Mouse (Mus musculus) ES-CJ7 (cell line): ENCODE data around the gene Hoxd3.

Experiments
- DNase-seq: peaks from one replicate; pipeline ENCODE4 v3.0.0; 2011; ENCODE audit warnings: low read depth, low spot score

Hoxd3 gene

DNA sequence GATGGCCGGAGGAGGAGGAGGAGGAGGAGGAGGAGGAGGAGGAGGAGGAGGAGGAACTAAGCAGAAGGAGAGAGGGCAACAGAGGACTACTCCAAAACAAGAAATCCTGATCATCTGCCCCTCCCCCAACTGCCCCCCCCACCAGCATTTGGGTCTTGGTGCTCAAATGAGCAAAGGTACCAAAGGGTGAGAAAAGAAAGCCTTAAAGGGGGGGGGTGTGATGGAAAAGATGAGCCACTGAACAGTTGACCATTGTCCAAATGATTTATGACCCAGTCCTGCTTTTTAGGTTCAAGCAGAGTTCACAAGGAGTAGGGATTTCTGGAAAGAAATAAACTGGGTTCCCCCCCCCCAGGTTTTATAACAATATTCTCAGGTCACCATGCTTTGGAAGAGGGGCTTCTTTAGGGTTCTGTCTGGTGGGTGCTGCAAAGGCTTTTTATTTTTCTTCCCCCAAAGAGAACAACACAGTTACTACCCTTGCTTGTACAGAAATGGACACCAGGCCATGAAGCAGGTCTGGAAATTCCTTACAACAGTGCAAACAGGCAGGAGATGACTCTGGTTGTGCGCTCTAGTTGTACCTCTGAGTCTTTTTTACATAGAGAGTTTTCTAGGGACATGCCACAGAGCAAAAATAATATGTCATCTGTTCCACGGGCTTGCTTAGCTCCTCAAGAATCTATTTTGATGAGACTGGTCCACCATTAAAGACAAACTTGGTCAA is 29.7 kb downstream of the Hoxd3 start:
- no peak for DNase-seq

DNA sequence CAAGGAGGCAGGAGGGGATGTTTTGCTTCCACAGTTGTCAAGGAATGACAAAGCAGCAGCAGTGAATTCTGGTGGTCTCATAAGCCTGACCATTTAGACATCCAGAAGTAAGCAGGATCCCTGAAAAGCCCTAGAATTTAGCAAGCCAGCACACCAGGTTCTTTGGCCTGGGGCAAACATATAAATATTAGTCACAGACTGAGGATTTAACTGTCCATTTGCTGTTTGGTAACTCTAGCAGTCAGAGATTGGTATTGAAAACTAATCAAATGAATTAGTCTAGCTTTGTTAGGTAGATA is 30.2 kb downstream of the Hoxd3 start:
- no peak for DNase-seq

DNA sequence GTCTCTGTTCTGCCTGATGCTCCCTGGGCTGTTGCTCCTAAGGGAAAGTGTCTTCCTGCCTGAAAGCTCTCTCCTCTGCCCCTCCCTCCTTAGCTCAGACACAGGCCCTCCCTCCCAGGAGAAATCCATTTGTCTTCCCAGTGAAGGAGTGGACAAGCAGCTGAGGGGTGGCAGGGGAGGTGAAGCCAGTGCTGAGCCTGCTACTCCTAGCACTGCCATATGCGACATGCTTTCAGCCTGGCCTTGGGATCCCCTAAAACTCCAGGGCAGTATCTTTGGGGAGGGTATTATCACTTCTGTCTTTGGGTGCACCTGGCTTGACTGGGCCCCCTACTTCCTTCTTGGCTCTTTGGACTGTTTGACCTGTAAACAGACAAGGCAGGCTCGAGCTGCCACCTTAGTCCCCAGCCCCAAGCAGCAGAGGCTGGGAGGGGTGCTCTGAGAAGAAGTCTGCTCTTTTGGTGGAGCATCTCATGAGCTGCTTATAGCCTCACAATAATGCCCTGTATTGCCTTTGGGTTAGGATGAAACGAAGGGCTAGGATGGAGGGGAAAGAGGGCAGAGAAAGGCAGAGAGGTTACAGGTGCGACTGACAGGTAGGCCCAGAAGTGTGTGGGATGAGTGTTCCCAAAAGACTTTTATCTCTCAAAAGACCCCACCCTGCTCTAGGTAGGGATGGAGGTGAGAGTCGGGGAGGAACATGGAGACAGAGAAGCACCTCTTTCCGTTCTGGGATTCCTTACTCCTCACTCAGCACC is 34.0 kb downstream of the Hoxd3 start:
- peak; percentile 24 for DNase-seq

DNA sequence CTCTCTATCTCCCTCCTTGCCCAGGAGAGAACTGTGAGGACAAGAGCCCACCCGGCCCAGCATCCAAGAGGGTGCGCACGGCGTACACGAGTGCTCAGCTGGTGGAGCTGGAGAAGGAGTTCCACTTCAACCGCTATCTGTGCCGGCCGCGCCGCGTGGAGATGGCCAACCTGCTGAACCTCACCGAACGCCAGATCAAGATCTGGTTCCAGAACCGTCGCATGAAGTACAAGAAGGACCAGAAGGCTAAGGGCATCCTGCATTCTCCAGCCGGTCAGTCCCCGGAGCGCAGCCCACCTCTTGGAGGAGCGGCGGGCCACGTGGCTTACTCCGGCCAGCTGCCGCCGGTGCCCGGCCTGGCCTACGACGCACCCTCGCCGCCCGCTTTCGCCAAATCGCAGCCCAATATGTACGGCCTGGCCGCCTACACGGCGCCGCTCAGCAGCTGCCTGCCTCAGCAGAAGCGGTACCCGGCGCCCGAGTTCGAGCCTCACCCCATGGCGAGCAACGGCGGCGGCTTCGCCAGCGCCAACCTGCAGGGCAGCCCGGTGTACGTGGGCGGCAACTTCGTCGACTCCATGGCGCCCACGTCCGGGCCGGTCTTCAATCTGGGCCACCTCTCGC is 34.7 kb downstream of the Hoxd3 start:
- peak; percentile 19 for DNase-seq

DNA sequence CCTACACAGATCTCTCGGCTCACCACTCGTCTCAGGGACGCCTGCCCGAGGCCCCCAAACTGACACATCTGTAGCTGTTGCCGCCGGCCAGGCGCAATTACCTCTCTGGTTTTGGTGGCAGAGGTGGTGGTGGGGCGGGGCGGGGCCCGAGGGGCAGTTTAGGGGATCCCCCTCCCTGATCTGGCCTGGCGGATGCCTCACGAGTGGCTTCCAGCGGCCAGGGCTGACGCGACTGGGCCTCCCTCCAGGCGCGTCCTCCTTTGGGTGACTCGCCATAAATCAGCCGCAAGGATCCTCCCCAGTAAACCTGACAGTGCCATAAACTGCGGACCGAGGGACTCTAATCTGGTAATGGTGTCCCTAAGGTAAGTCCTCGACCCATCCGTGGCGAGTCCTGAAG is 35.3 kb downstream of the Hoxd3 start:
- peak; percentile 14 for DNase-seq

DNA sequence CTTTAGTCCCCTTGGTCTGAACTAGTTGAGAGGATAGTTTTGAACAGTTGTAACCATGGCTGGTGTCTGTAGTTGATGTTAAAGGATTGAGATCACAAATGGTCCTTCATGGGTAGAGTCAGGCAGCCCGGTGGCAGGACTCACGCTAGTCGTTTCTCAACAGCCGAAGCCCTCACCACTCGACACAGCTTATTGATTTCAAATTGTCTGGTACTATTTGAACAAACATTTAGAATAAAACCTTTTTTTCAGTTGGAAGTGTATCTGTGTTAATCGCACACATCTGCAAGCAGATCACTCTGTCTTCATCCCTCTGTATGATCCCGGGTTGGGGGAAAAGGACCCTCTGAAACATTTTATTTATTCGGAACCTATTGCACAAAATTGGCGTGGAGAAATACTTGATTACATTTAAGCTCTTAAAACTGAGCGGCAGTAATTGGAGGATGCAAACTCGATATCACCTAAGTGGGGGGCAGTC is 36.0 kb downstream of the Hoxd3 start:
- DNase-seq, result no peak

DNA sequence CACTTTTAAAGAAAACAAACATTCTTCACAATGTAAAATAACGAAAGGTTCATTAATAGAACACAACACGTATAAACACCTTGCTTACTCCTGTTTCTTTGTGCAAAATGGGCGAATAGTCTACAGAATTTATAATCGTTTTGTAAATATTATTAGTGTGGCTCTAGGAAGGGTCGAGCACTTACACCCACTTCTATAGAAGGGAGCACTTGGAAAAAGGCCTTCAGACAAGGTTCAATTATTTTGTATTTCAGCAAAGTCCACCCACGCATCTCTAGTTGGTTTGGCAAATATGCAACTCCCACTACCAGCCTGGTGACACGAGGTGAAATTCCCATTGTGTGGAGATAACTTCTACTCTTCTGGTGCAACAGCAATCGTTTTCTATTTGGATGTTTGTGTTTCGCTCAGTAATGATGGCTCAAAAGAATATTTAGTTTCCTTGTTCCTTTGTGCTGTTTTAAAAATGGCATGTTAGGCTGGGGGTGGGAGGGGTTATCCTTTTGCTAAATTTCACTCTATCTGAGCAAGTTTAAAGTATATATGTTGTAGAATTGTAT is 36.8 kb downstream of the Hoxd3 start:
- no peak for DNase-seq

DNA sequence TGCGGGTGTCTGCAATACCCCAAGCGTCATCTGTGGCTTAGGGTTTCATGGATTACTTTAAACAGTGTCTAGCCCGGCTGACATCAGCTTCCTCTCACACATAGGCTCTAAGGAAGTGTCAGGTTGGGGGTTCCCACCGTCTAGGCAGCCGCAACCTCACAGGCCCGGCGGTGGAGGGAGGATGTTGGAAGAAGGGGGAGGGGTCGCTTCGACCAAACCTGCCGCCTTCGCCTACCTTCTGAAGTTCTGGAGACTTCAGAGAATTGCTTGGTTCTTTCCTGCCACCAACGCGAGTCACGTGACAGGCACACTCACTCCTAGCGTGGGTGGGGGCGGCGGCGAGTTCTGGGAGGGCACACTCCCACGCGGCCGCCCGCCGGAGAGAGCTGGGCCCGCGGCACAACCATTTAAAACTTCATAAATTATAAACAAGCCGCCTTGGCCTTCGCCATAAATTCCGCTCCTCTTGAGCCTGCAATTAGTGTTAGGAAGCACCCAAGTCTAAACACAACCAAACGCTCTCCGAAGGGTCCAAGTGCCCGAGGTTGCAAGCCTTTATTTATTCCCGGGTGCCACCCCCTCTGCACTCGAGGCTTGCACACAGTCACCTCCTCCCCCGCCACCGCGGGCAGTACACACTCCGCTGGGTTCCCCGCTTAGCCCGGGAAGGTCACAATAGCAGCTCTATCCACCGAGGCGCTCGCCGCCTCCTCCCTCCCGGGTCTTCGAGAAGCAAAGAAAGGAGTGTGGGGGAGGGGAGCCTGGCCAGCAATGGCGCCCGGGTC is 37.8 kb downstream of the Hoxd3 start:
- peak; percentile 74 for DNase-seq

DNA sequence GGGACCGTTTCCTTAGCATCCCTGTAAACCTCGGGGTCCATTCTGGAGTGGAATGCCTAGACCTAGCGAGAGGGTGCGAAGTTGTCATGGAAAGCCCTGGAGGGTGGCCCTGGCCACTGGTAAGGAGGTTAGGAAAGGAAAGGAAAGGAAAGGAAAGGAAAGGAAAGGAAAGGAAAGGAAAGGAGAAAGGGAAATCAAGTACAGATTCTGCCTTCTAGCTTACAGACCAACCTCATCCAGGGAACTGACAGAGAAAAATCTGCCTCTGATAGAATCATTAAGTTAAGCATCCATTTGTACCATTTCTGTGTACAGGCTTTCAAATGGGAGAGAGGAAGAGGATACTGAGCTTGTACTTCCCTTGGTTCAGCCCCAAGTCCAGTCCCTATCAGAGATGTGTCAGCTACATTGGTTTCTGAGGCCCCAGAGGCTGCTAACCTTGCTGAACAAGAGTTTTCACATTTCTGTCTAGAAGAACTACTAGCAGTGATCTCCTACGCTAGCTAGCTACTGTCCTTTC is 39.1 kb downstream of the Hoxd3 start:
- DNase-seq, result no peak

DNA sequence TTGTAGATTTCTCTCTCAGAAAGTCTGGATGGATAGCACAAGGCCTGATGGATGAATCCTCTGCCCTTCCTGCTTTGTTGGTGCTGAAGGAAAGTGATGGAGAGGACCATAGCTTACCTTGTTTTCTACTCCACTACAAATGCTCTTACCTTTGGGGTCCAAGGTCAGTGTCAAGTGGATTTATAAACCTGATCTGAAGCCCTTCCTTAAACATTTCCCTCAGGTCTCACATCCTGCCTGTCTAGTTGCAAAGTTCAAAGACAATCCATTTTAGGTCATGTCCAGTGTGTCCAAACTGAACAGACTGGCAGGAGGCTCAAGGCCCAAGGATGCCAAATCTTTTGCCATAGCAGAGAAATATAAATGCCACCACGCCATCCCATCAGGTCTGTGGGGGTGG is 40.1 kb downstream of the Hoxd3 start:
- DNase-seq, result no peak

DNA sequence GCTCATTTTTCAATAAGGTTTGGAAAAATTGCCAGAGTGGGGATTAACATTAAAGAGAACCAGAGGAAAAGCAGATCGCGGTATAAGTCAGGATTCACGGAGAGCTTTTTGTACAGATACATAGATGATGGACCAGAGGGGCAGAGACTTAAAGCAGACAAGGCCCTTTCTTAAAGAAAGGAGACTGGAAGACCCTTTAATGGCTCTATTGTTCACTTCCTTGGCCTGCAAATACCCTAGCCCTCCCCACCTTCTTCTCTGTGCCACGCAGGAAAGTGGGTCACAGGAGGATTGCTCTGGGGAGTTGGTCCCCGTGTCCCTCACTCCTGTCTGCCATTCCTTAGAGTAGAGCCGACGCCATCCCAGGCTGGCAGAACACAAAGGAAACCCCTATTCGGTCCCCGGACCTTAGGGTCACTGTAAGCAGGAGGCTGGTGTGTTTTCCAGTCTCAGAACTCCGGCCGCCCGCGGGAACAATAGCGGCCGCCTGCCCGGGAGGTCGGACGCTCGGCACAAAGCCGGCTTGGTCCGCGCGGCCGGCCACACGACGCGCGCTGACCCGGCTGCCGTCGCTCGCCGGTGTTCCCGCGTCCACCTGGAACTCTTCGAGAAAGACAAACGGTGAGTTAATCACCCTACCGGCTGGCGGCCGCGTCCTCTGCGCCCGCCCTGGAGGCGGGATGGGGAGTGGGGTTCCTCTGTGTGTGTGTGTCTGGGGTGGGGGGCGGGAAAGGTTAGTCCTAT is 40.9 kb downstream of the Hoxd3 start:
- DNase-seq, result no peak

DNA sequence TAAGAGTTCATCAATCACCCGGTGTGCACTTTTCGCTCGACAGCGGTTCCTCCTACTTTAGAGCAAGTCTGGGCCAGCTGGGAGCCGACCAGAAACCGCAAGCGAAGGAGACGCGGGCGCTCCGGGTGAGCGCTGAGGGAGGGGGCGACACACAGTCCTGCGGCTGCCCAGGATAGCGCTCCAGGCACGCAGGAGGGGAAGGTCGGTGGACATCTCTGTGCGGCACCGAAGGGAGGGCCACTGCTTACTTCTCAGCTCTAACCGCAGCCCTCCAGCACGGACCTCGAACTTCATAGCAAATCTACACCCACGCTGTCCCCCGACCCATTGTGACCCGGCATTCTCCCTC is 41.4 kb downstream of the Hoxd3 start:
- DNase-seq, result peak; percentile 17

DNA sequence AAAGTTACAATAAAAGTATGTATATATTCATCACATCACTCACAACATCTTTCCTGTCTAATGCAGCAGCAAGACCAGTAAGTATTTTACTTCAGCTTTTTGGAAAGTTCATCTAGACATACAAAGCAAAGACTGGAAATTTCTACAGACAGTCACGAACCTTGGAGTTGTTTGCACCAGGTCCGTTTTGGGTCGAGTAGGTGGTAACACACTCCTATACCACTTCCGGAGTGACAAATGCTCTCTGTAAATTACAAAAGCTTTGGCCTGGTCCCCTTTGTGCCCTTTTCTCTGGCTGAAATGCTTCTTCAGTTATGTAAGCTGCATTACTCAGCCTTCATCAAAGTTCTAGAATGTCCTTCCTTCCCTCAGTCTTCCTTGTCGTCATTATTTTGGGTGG is 42.0 kb downstream of the Hoxd3 start:
- DNase-seq, result no peak

DNA sequence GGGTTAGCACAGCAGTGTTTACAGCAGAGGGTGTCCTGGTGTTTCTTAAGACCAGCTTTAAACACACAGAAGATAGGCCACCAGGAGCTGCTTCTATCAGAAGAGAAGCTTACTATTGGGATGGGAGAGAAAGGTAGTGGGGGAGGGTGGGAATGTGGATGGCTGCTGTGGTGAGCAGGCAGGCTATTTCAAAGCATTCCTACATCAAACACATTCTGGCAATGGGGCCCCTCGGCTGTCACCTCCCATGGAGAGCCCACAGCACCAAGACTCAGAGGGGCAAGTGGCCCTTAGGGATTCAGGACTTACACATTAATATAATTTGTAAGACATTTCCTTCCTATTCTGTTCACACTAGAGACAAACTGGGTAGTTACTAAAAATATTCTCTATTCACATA is 48.4 kb downstream of the Hoxd3 start:
- no peak for DNase-seq

DNA sequence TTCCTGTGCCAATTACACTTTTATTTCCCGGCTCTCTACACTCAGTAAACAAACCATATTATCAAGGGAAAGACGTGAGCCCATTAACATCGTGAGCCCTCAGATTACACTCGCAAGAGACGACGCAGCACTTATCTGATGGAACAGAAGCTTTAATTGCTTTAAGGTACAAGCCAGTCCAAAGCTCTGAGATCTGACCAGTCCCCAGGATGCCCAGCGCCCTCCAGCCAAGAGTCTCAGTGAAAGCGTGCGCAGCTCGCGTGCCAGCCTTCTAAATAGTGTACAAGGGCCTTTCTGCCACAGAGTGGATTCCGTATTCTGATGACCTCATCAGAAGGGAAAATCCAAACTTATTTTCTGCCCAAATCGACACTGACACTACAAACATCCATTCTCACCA is 50.2 kb downstream of the Hoxd3 start:
- DNase-seq, result no peak

DNA sequence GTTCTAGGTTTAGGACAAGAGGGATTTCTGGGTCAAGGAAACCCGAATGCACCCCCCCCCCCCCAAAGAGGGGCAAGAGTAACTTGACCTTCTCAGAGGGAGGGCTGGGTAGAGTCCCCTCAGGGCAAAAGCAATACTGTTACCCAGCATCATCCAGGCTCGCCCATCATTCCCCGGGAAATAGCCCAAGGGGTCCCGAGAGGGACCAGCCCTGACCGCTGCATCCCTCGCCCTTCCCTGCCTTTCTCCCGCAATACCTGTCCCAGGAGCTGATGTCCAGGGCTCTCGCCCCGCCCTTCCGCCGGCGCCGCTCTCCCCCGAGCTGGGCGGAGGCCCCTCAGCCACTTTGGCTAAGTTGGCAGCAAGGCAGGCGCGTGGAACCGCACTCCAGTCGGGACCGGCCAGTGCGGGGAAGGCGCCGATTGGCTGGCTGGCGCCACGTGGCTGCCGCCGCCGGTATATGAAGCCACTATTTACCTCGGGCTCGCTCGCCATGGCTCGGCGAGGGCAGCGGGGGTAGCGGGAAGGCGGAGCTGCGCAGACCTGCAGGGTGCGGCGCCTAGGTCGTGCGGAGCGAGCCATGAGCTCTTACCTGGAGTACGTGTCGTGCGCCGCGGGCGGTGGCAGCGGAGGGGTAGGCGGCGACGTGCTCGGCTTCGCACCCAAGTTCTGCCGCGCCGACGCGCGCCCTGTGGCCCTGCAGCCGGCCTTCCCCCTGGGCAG is 51.0 kb downstream of the Hoxd3 start, which contains the start of gene Hoxd1:
Hoxd1 (plus strand) TSS at position 459 of the 723 bp plus-strand sequence.
- peak; percentile 60 for DNase-seq

DNA sequence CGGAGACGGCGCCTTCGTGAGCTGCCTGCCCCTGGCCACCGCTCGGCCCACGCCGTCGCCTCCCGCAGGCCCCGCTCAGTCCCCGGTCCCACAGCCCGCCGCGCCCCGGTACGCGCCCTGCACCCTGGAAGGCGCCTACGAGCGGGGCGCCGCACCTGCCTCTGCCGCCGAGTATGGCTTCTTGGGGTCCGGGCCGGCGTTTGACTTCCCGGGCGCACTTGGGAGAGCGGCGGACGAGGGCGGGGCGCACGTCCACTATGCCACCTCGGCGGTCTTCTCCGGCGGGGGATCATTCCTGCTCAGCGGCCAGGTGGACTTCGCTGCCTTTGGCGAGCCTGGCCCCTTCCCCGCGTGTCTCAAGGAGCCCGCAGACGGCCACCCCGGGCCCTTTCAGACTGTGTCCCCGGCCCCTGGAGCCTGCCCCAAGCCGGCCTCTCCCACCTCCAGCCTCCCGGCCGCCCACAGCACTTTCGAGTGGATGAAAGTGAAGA is 51.6 kb downstream of the Hoxd3 start:
- no peak for DNase-seq

DNA sequence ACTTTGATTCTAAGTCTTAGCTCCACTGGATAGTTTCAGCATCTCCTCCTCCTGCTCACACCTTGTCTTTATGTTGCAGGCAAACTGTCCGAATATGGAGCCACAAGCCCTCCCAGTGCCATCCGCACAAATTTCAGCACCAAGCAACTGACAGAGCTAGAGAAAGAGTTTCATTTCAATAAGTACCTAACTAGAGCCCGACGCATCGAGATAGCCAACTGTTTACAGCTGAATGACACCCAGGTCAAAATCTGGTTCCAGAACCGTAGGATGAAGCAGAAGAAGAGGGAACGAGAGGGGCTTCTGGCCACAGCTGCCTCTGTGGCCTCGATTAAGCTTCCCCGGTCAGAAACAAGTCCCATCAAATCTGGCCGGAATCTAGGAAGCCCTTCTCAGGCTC is 52.2 kb downstream of the Hoxd3 start:
- DNase-seq, result peak; percentile 9

DNA sequence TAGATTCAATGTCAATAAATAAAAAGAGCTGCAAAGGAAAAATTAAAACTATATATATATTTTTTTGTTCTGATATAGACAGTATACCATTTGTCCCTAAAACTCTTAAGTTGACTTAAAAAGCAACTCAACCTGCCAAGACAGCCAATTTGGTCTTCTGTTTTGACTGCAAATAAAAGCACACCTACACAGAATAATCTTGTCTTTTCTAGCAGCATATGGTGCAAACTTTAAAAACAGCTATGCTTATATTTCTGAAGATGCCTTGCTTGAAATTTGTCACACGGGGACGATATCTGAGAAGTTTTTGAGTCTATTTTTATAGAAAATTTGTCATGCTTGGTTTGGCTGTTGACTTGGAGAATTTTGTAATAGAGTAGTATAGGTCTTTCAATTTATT is 62.6 kb downstream of the Hoxd3 start:
- DNase-seq, result no peak
